Mouse (Mus musculus) liver, embryonic 11.5 days (tissue): ENCODE measurements around the gene Slc22a17. TPM values are rescaled to one million over a fixed set of nuclear protein-coding genes. Genes with fewer than 3 reads are reported as not detected.

Source experiments
- ATAC-seq: fragments of 200-750 bp; cut with Nextera tagmentation; replicated peaks from 2 replicates; pipeline ENCODE4 v1.8.0; 2017; ENCODE audit warnings: moderate number of reproducible peaks, mild to moderate bottlenecking, moderate TSS enrichment, moderate library complexity; ENCODE audit not compliant: low FRiP score
- DNase-seq: peaks from one replicate; pipeline ENCODE4 v3.0.0-alpha.2; 2017; ENCODE audit warnings: low spot score
- H3K27ac ChIP-seq: fragments of 300-500 bp; sonication (generic); 2 replicates; pipeline ENCODE4 v1.5.1; 2014; ENCODE audit warnings: mild to moderate bottlenecking, low read depth, low read length, control low read depth
- H3K27me3 ChIP-seq: fragments of 300-500 bp; sonication (generic); replicated peaks from 2 replicates; pipeline ENCODE4 v1.6.1; 2014; ENCODE audit warnings: low read length, mixed read lengths; ENCODE audit not compliant: control insufficient read depth, insufficient read depth
- H3K36me3 ChIP-seq: fragments of 300-500 bp; sonication (generic); 2 replicates; pipeline ENCODE4 v1.6.1; 2014; ENCODE audit warnings: mild to moderate bottlenecking, low read length, moderate library complexity, mixed read lengths; ENCODE audit not compliant: control insufficient read depth, insufficient read depth
- H3K4me1 ChIP-seq: fragments of 300-500 bp; sonication (generic); replicated peaks from 2 replicates; pipeline ENCODE4 v1.6.1; 2014; ENCODE audit warnings: low read length, mixed read lengths; ENCODE audit not compliant: control insufficient read depth, insufficient read depth
- H3K4me2 ChIP-seq: fragments of 300-500 bp; sonication (generic); 2 replicates; pipeline ENCODE4 v1.6.1; 2014; ENCODE audit warnings: mild to moderate bottlenecking, control low read depth, moderate library complexity
- H3K4me3 ChIP-seq: fragments of 300-500 bp; sonication (generic); 2 replicates; pipeline ENCODE4 v1.5.1; 2014; ENCODE audit warnings: low read depth, low read length, control low read depth
- H3K9ac ChIP-seq: fragments of 300-500 bp; sonication (generic); 2 replicates; pipeline ENCODE4 v1.6.1; 2014; ENCODE audit warnings: low read depth, low read length, control low read depth
- H3K9me3 ChIP-seq: fragments of 300-500 bp; sonication (generic); 2 replicates; pipeline ENCODE4 v1.6.1; 2016; ENCODE audit warnings: low read length, inconsistent platforms, mixed read lengths; ENCODE audit not compliant: control insufficient read depth
- WGBS: fragments of 180-500 bp; shearing (Covaris S2); extraction: QIAGEN DNeasy Blood & Tissue Kit; methylation state at CpG from one replicate; pipeline ENCODE4 v1.1.7; 2014; 5-methylcytosine and 5-hydroxymethylcytosine counted together
- polyA plus RNA-seq: library from polyadenylated mRNA; unstranded; fragments of >200 nt; fragmentation: Nextera tagmentation; extraction: Ambion mirVana; gene quantifications from 2 replicates; pipeline ENCODE4 v1.2.1, GENCODE M21; 2014

Slc22a17 gene
- polyA plus RNA-seq, 1 experiment from 2014 or later, result 14.0 TPM

- ATAC-seq (no peak), DNase-seq (no peak)
- H3K4me1 ChIP-seq, result no peaks in the 10 kb centered on the region
- WGBS, result 84% methylated on average over 8 of the region's 8 CpGs
- no peaks in the 10 kb centered on the region; the same call in 1 of the 2 replicates for H3K27me3 ChIP-seq
- no peak overlapping the region for H3K4me3 ChIP-seq
- no peak overlapping the region for H3K4me2 ChIP-seq
- no peaks in the 10 kb centered on the region for H3K9me3 ChIP-seq
- H3K36me3 ChIP-seq, result no peaks in the 10 kb centered on the region
- no peak overlapping the region for H3K9ac ChIP-seq
- H3K27ac ChIP-seq, result no peak overlapping the region
Measured at GRCm38 (mm10) chr14:54942479-54942878, 29.5 kb upstream of the Slc22a17 start.

DNA sequence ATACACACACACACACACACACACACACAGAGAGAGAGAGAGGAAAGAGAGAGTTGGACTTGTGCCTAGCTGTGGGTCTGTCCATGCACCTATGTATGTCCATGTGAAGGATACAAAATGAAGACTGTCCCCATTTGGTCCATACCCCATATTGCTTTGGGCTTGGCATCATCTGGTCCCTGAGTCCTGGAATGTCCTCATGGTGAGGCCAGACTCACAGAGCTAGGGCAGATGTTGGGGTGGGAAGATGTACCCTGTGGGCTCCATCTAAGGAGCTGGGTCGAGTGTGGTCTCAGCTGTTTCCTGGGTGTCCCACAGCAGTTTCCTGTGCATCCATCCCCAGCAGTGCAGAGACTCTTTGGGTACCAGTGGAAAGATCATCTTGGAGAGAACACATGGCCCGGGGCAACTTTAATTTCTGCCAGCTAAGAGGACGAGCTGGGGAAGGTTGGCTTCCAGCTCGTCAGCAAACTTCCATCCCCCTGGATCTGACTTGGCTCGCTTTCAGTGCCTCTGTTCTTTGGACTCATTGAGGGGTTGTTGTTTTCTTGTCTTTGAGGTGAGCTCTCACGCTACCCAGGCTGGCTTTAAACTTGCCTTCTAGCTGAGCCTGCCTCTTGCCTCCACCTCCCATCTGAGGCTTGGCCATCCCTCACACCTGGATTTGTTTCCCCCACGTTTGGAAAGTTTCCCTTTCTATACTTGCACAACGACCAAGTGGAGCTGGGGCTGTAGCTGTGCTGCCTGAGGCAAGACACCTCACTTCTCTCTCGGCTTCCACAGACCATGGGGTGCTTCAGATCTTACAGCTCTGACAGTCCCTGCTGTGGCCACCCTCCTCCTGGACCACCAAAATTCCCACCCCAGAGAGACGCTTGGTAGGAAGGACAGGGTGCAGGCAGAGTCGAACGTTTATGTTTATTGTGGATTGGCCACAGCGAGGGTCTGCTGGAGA is 28.4 kb upstream of the Slc22a17 start:
- no peak overlapping the region for H3K9ac ChIP-seq
- no peaks in the 10 kb centered on the region for H3K9me3 ChIP-seq
- no peaks in the 10 kb centered on the region for H3K36me3 ChIP-seq

GRCm38 (mm10) chr14:54940176-54940530 is 27.2 kb upstream of the Slc22a17 start:
- Histone ChIP-seq H3K9ac (no peak overlapping the region), H3K36me3 (no peaks in the 10 kb centered on the region), H3K9me3 (no peaks in the 10 kb centered on the region), H3K4me2 (no peak overlapping the region), H3K4me3 (no peak overlapping the region), H3K27ac (no peak overlapping the region), H3K27me3 (peaks cover 3% of the 10 kb centered on the region), H3K4me1 (no peaks in the 10 kb centered on the region)
- 73% methylated on average over 3 of the region's 3 CpGs for WGBS
- DNase-seq, result no peak
- no peak for ATAC-seq

More for the DNA sequence above, 28.4 kb upstream of the Slc22a17 start:
- Histone ChIP-seq H3K27ac (no peak overlapping the region), H3K4me2 (no peak overlapping the region), H3K27me3 (peaks cover 3% of the 10 kb centered on the region), H3K4me3 (no peak overlapping the region), H3K4me1 (no peaks in the 10 kb centered on the region)
- ATAC-seq (no peak), DNase-seq (no peak)
- 62% methylated on average over 13 of the region's 13 CpGs for WGBS

DNA sequence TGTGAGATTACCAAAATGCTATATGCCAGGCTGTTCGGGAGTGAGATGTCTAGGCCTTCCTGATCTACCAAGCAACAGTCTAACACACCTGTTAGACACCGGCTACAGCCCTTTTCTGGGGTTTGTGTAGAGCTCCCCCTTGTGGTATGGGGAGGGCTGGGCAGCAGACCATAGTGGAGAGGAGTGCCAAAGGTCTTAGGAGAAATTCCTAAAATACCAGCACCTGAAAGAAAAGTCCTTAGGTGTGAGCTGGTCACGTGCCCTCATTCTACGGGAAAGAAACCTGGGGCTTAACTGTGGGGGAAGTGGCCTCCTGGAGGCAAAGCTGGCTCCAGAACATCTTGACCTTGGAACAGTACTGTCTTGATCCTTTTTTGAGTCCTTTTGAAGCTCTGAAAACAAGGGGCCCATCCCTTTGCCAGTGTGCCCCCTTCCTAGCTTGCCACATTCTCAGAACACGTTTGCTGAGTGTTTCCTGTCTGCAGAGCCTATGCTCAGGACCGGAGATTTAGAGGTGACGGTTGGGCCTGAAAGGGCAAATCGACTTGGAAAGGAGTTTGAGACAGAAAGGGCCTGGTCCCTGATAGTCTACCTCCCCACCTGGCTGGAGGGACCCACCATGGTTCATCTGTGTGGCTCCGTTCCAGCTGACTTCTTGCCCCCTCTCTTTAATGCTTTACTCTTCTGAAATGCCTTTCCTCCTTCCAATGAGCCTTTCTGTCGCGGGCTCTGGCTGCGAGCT is 26.7 kb upstream of the Slc22a17 start:
- Histone ChIP-seq H3K4me2 (no peak overlapping the region), H3K27me3 (peaks cover 3% of the 10 kb centered on the region), H3K4me1 (no peaks in the 10 kb centered on the region), H3K36me3 (no peaks in the 10 kb centered on the region), H3K9ac (no peak overlapping the region), H3K4me3 (no peak overlapping the region), H3K27ac (no peak overlapping the region), H3K9me3 (no peaks in the 10 kb centered on the region)
- WGBS, result 48% methylated on average over 12 of the region's 12 CpGs
- no peak for ATAC-seq
- peak; percentile 62 for DNase-seq

GRCm38 (mm10) chr14:54938431-54939219 is 25.7 kb upstream of the Slc22a17 start:
- Histone ChIP-seq H3K9ac (no peak overlapping the region), H3K4me2 (no peak overlapping the region), H3K9me3 (no peaks in the 10 kb centered on the region), H3K4me1 (no peaks in the 10 kb centered on the region), H3K27ac (no peak overlapping the region), H3K4me3 (no peak overlapping the region), H3K36me3 (no peaks in the 10 kb centered on the region), H3K27me3 (peaks cover 3% of the 10 kb centered on the region)
- DNase-seq (no peak), ATAC-seq (no peak)
- WGBS, result 73% methylated on average over 15 of the region's 15 CpGs

DNA sequence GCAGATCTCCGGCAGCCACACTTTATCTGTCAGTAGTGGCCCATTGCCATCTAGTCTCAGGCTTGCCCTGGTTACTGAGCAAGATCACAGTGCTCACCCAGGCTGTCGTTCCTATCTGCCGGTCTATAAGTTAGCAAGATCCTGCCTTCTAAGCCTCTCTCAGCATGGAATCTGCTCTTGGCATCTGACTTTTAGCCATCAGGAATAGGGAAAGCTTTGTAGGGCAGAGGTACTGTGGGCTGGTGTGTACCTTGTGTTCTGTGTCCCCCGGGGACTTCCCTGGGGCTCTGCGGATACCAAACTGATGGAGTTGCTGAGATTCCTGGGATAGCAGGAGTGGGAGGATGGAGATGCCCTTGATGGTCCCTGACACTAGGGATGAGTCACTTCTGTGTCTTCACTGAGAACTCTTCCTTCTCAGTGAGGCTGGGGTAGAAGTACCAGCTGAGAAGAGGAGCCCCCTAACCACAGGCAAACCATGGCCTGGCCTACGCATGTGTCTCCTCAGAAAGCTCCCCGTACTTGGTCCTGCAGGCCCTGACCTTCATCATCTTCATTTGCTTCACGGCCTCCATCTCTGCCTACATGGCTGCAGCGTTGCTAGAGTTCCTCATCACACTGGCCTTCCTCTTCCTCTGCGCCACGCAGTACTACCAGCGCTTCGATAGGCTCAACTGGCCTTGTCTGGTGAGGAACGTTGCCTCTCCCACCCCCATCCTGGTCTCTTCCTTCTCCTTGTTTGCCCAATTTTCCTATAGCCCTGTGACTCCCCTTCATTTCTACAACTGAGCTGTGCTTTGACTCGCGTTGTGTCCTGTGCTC is 24.6 kb upstream of the Slc22a17 start:
- Histone ChIP-seq H3K4me2 (no peak overlapping the region), H3K9ac (no peak overlapping the region), H3K27ac (no peak overlapping the region), H3K27me3 (peaks cover 3% of the 10 kb centered on the region), H3K36me3 (no peaks in the 10 kb centered on the region), H3K4me3 (no peak overlapping the region), H3K9me3 (no peaks in the 10 kb centered on the region), H3K4me1 (no peaks in the 10 kb centered on the region)
- 80% methylated on average over 16 of the region's 16 CpGs for WGBS
- ATAC-seq, result no peak
- no peak for DNase-seq

GRCm38 (mm10) chr14:54936831-54937160 is 23.9 kb upstream of the Slc22a17 start:
- DNase-seq, result no peak
- no peaks in the 10 kb centered on the region for H3K4me1 ChIP-seq
- H3K9me3 ChIP-seq, result no peaks in the 10 kb centered on the region
- no peak overlapping the region for H3K9ac ChIP-seq
- WGBS, result 40% methylated on average over 6 of the region's 6 CpGs
- H3K4me3 ChIP-seq, result no peak overlapping the region
- H3K27ac ChIP-seq, result no peak overlapping the region
- no peak overlapping the region for H3K4me2 ChIP-seq
- peaks cover 3% of the 10 kb centered on the region for H3K27me3 ChIP-seq
- no peak for ATAC-seq
- H3K36me3 ChIP-seq, result no peaks in the 10 kb centered on the region
